Mouse (Mus musculus): Measurements from ENCODE around the gene Mapt. TPM values are rescaled to one million over a fixed set of nuclear protein-coding genes. Genes with fewer than 3 reads are reported as not detected.

The Mapt gene
- total and polyA plus RNA-seq, 2 experiments, result 1.4 to 1.6 TPM

GRCm38 (mm10) chr11:104303088-104303960 is 72.1 kb downstream of the Mapt start:
- WGBS, result 84% methylated on average over 8 of the region's 8 CpGs
- DNase-seq (ENCODE audit: extremely low read depth, low read depth, low spot score), result no peak
- Histone ChIP-seq H3K4me1 (ENCODE audit: control insufficient read depth, insufficient read depth, low read length) (no peaks in the 10 kb centered on the region), H3K9ac (ENCODE audit: low read depth, low read length) (no peak overlapping the region), H3K27ac (replicated peaks; ENCODE audit: insufficient read depth, low read depth, low read length) (no peak overlapping the region), H3K79me2 (ENCODE audit: control insufficient read depth, insufficient read depth, low read length) (no peaks in the 10 kb centered on the region), H3K27me3 (ENCODE audit: control insufficient read depth, insufficient read depth, low read length) (no peaks in the 10 kb centered on the region), H3K4me3 (ENCODE audit: insufficient read depth, low read depth, low read length) (no peak overlapping the region), H3K36me3 (ENCODE audit: control insufficient read depth, insufficient read depth, low read length) (no peaks in the 10 kb centered on the region)
- TF ChIP-seq CTCF (IDR thresholded peaks at IDR 0.05; ENCODE audit: low read depth, low read length) (no peak), POLR2A (IDR thresholded peaks at IDR 0.05; ENCODE audit: extremely low read depth, insufficient read depth, low read length) (no peak)

GRCm38 (mm10) chr11:104305711-104306110 is 74.5 kb downstream of the Mapt start:
- TF ChIP-seq POLR2A (IDR thresholded peaks at IDR 0.05; ENCODE audit: extremely low read depth, insufficient read depth, low read length), result no peak
- no peak for TF ChIP-seq CTCF (IDR thresholded peaks at IDR 0.05; ENCODE audit: low read depth, low read length)
- 0 out of 2 replicates have a peak, but pooled peaks cover 3% of the 10 kb centered on the region for H3K27me3 ChIP-seq (ENCODE audit: control insufficient read depth, insufficient read depth, low read length)
- no peak overlapping the region for H3K4me3 ChIP-seq (ENCODE audit: insufficient read depth, low read depth, low read length)
- no peaks in the 10 kb centered on the region for H3K4me1 ChIP-seq (ENCODE audit: control insufficient read depth, insufficient read depth, low read length)
- no peak for DNase-seq (ENCODE audit: extremely low read depth, low read depth, low spot score)
- no peaks in the 10 kb centered on the region for H3K79me2 ChIP-seq (ENCODE audit: control insufficient read depth, insufficient read depth, low read length)
- no peaks in the 10 kb centered on the region for H3K36me3 ChIP-seq (ENCODE audit: control insufficient read depth, insufficient read depth, low read length)
- 92% methylated on average over 7 of the region's 7 CpGs for WGBS
- no peak overlapping the region for H3K9ac ChIP-seq (ENCODE audit: low read depth, low read length)
- no peak overlapping the region for H3K27ac ChIP-seq (replicated peaks; ENCODE audit: insufficient read depth, low read depth, low read length)

GRCm38 (mm10) chr11:104306483-104306882 is 75.3 kb downstream of the Mapt start:
- no peak for DNase-seq (ENCODE audit: extremely low read depth, low read depth, low spot score)
- no peak for TF ChIP-seq CTCF (IDR thresholded peaks at IDR 0.05; ENCODE audit: low read depth, low read length)
- TF ChIP-seq POLR2A (IDR thresholded peaks at IDR 0.05; ENCODE audit: extremely low read depth, insufficient read depth, low read length), result no peak
- H3K79me2 ChIP-seq (ENCODE audit: control insufficient read depth, insufficient read depth, low read length), result no peaks in the 10 kb centered on the region
- no peak overlapping the region for H3K4me3 ChIP-seq (ENCODE audit: insufficient read depth, low read depth, low read length)
- 0 out of 2 replicates have a peak, but pooled peaks cover 3% of the 10 kb centered on the region for H3K27me3 ChIP-seq (ENCODE audit: control insufficient read depth, insufficient read depth, low read length)
- no peak overlapping the region for H3K9ac ChIP-seq (ENCODE audit: low read depth, low read length)
- 88% methylated on average over 13 of the region's 13 CpGs for WGBS
- no peaks in the 10 kb centered on the region for H3K4me1 ChIP-seq (ENCODE audit: control insufficient read depth, insufficient read depth, low read length)
- no peak overlapping the region for H3K27ac ChIP-seq (replicated peaks; ENCODE audit: insufficient read depth, low read depth, low read length)
- no peaks in the 10 kb centered on the region for H3K36me3 ChIP-seq (ENCODE audit: control insufficient read depth, insufficient read depth, low read length)

- no peaks in the 10 kb centered on the region for H3K4me1 ChIP-seq (ENCODE audit: control insufficient read depth, insufficient read depth, low read length)
- 71% methylated on average over 4 of the region's 4 CpGs for WGBS
Observed at GRCm38 (mm10) chr11:104307136-104307535, 75.9 kb downstream of the Mapt start.

DNA sequence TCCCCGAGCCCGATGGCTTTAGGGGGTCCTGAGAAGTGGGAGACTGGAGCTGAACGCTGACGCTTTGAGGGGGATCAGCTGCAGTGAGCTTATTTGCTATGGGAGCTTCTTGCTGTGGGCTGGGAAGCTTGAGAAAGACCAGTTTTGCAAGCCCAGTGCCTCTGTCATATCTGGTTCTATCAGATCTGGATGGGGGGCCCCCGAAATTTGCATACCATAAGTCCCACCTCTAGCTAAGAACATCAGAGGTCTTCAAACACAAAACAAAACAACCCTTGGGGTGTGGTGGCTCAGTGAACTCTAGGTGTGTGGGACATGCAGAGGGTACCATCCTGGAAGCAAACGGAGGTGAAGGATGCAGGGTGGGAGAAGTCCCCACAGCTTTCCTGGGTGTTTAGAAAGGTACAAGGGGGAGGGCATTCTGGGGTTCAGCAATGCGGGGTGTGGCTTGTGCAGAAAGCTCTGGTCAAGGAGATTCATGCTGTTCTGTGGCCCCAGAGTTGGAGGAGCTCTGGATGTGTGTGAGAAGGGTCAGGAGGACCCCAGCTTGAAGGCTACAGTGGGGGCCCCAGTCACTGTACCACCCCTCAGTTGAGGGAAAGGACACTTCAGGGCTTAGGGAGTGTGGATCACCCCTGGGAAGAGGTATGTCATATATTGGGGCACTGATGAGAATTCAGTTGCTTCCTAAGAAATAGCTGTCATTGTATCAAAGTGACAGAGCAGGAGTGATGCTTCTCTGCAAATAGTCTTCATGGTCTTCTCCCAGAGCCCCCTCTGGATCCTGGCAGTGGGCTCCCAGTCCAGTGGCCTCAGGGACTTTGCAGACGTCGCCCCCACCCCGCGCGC is 78.4 kb downstream of the Mapt start:
- Histone ChIP-seq H3K4me1 (ENCODE audit: control insufficient read depth, insufficient read depth, low read length) (no peaks in the 10 kb centered on the region), H3K27me3 (ENCODE audit: control insufficient read depth, insufficient read depth, low read length) (0 out of 2 replicates have a peak, but pooled peaks cover 3% of the 10 kb centered on the region), H3K27ac (replicated peaks; ENCODE audit: insufficient read depth, low read depth, low read length) (no peak overlapping the region), H3K79me2 (ENCODE audit: control insufficient read depth, insufficient read depth, low read length) (no peaks in the 10 kb centered on the region), H3K4me3 (ENCODE audit: insufficient read depth, low read depth, low read length) (no peak overlapping the region), H3K9ac (ENCODE audit: low read depth, low read length) (no peak overlapping the region), H3K36me3 (ENCODE audit: control insufficient read depth, insufficient read depth, low read length) (no peaks in the 10 kb centered on the region)
- no peak for TF ChIP-seq POLR2A (IDR thresholded peaks at IDR 0.05; ENCODE audit: extremely low read depth, insufficient read depth, low read length)
- TF ChIP-seq CTCF (IDR thresholded peaks at IDR 0.05; ENCODE audit: low read depth, low read length), result no peak
- WGBS, result 31% methylated on average over 12 of the region's 12 CpGs
- no peak for DNase-seq (ENCODE audit: extremely low read depth, low read depth, low spot score)

More at GRCm38 (mm10) chr11:104307136-104307535, 75.9 kb downstream of the Mapt start:
- no peak overlapping the region for H3K4me3 ChIP-seq (ENCODE audit: insufficient read depth, low read depth, low read length)
- no peaks in the 10 kb centered on the region for H3K36me3 ChIP-seq (ENCODE audit: control insufficient read depth, insufficient read depth, low read length)
- H3K27me3 ChIP-seq (ENCODE audit: control insufficient read depth, insufficient read depth, low read length), result 0 out of 2 replicates have a peak, but pooled peaks cover 3% of the 10 kb centered on the region
- no peaks in the 10 kb centered on the region for H3K79me2 ChIP-seq (ENCODE audit: control insufficient read depth, insufficient read depth, low read length)
- no peak overlapping the region for H3K9ac ChIP-seq (ENCODE audit: low read depth, low read length)
- no peak for DNase-seq (ENCODE audit: extremely low read depth, low read depth, low spot score)
- TF ChIP-seq CTCF (IDR thresholded peaks at IDR 0.05; ENCODE audit: low read depth, low read length) (no peak), POLR2A (IDR thresholded peaks at IDR 0.05; ENCODE audit: extremely low read depth, insufficient read depth, low read length) (no peak)
- no peak overlapping the region for H3K27ac ChIP-seq (replicated peaks; ENCODE audit: insufficient read depth, low read depth, low read length)
